Mouse (Mus musculus) myocyte (in vitro differentiated cells): ENCODE results near the gene 2310057M21Rik. TPM values are rescaled to one million over a fixed set of nuclear protein-coding genes. Genes with fewer than 3 reads are reported as not detected.

ENCODE experiments used
- H3K27me3 ChIP-seq: one replicate; pipeline ENCODE4 v1.6.1; 2011; ENCODE audit not compliant: control insufficient read depth, insufficient read depth, insufficient read length
- H3K36me3 ChIP-seq: one replicate; pipeline ENCODE4 v1.6.1; 2011; ENCODE audit not compliant: control insufficient read depth, insufficient read depth
- H3K4me2 ChIP-seq: one replicate; pipeline ENCODE4 v1.6.1; 2011; ENCODE audit warnings: low read depth, control low read depth
- H3K4me3 ChIP-seq: one replicate; pipeline ENCODE4 v1.5.1; 2011; ENCODE audit warnings: mild to moderate bottlenecking, control low read depth, moderate library complexity
- H3K79me2 ChIP-seq: one replicate; pipeline ENCODE4 v1.6.1; 2011; ENCODE audit not compliant: control insufficient read depth, insufficient read depth
- H3ac ChIP-seq: one replicate; pipeline ENCODE4 v1.6.1; 2011; ENCODE audit not compliant: control insufficient read depth, insufficient read length
- CEBPB ChIP-seq: IDR thresholded peaks from 2 replicates; pipeline ENCODE4 v1.6.1; 2011; ENCODE audit warnings: mild to moderate bottlenecking, moderate library complexity; ENCODE audit not compliant: poor library complexity, insufficient read depth, severe bottlenecking
- E2F4 ChIP-seq: IDR thresholded peaks from one replicate; pipeline ENCODE4 v1.6.1; 2011; ENCODE audit warnings: mild to moderate bottlenecking, control low read depth, moderate library complexity; ENCODE audit not compliant: insufficient read depth
- MAX ChIP-seq: IDR thresholded peaks from one replicate; pipeline ENCODE4 v1.6.1; 2011; ENCODE audit warnings: low read depth, mild to moderate bottlenecking, control low read depth
- MYOD1 ChIP-seq, 3 experiments: IDR thresholded peaks; one replicate each; pipeline ENCODE4 v1.6.1; 2011; ENCODE audit warnings: control low read depth in 2 of 3, low read depth in 2 of 3, mild to moderate bottlenecking in 2 of 3, moderate library complexity in 1 of 3; ENCODE audit not compliant: insufficient read length in 2 of 3, control insufficient read depth in 1 of 3
- MYOG ChIP-seq, 3 experiments: IDR thresholded peaks; one replicate each; pipeline ENCODE4 v1.6.1; 2011; ENCODE audit warnings: control low read depth in 2 of 3, low read depth in 2 of 3, mild to moderate bottlenecking in 2 of 3; ENCODE audit not compliant: insufficient read length in 2 of 3, control insufficient read depth in 1 of 3, insufficient read depth in 1 of 3
- POLR2A ChIP-seq: IDR thresholded peaks from one replicate; pipeline ENCODE4 v1.6.1; 2011; ENCODE audit warnings: low read depth, mild to moderate bottlenecking, control low read depth, moderate library complexity; ENCODE audit not compliant: insufficient read length
- POLR2AphosphoS2 ChIP-seq: IDR thresholded peaks from one replicate; pipeline ENCODE4 v1.6.1; 2011; ENCODE audit warnings: low read depth, control low read depth; ENCODE audit not compliant: insufficient read length
- REST ChIP-seq: IDR thresholded peaks from one replicate; pipeline ENCODE4 v1.6.1; 2011; ENCODE audit warnings: mild to moderate bottlenecking, control low read depth, moderate library complexity; ENCODE audit not compliant: insufficient read depth, insufficient read length
- SRF ChIP-seq: IDR thresholded peaks from one replicate; pipeline ENCODE4 v1.6.1; 2011; ENCODE audit warnings: low read depth; ENCODE audit not compliant: control insufficient read depth, insufficient read length
- TCF12 ChIP-seq: IDR thresholded peaks from one replicate; pipeline ENCODE4 v1.6.1; 2011; ENCODE audit warnings: mild to moderate bottlenecking, control low read depth; ENCODE audit not compliant: poor library complexity, insufficient read depth, severe bottlenecking
- TCF3 ChIP-seq: IDR thresholded peaks from one replicate; pipeline ENCODE4 v1.6.1; 2011; ENCODE audit warnings: low read depth, control low read depth; ENCODE audit not compliant: insufficient read length
- USF1 ChIP-seq: IDR thresholded peaks from one replicate; pipeline ENCODE4 v1.6.1; 2011; ENCODE audit warnings: low read depth, mild to moderate bottlenecking, control low read depth, moderate library complexity
- polyA plus RNA-seq: library from polyadenylated mRNA; unstranded; fragments of >200 nt; fragmentation: generic; extraction: Trizol; gene quantifications from one replicate; pipeline ENCODE4 v1.2.1, GENCODE M21; 2012; ENCODE audit warnings: missing spikeins

Gene 2310057M21Rik
- polyA plus RNA-seq, 1 experiment = 9.7 TPM

DNA sequence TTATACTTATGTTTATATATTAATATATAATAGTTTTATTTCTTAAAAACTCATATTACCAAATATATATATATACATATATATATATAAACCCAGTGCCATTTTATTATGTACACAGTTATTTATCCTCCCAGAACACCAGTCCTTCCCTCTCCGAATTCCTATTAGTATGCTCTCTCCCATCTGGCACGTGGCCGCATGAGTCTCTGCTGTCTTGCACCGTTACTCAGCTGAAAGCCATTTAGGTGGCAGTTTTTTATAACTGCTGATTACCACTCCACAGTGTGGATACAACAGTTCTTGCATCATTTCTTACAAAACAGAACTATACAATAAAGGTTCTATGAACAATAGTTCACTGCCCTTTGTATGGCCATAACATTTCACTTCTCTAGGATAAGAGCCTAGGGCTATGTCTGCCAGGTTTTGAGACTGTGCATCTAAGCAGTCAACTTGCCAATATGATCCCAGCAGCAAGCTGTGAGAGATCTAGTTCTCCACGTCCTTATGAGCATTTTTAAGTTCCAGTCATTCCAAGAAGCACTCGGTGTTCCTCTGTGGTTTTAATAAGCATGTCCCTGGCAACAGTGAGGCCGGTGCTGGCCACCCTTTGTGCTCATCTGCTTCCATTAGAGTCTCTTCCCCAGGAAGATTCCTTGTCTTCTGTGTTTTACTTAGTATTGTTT is 16.6 kb downstream of the 2310057M21Rik start:
- Histone ChIP-seq H3K36me3 (peaks cover 28% of the 10 kb centered on the region), H3K4me3 (no peak overlapping the region), H3ac (no peak overlapping the region), H3K79me2 (no peaks in the 10 kb centered on the region), H3K27me3 (no peaks in the 10 kb centered on the region), H3K4me2 (no peak overlapping the region)
- no peak for TF ChIP-seq USF1

DNA sequence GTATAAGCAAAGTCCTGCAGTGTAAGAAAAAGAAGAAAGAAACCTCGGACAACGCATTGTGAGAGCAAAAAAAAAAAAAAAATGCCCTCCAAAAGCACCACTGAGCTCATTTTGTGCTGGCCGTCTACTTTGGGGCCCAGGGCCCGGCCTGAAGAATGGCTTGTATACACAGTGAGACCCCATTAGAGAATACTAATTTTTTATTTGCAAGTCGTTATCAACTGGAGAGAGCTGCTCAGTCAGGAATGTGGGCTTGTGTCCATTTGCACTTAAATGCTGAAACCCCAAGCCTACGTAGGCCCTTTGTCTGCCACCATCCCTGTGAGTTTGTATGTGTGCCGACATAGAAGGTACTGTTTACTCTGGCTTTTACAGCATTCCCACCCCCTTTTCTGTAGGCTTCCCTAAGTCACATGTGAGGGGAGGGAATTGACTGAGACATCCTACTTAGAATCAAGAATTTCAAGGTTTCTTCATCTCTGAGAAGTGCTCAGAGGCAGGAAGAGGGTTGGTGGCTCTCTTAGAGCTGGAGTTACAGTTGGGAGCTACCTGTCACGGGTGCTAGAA is 25.0 kb downstream of the 2310057M21Rik start:
- TF ChIP-seq TCF3 (no peak), MAX (no peak), MYOG (IDR thresholded peaks at IDR 0.05; ENCODE audit: control insufficient read depth in 1 of 3, insufficient read depth in 1 of 3, insufficient read length in 2 of 3, low read depth in 2 of 3) (no peak), POLR2A (no peak), MYOD1 (IDR thresholded peaks at IDR 0.05; ENCODE audit: control insufficient read depth in 1 of 3, insufficient read length in 2 of 3, low read depth in 2 of 3) (no peak), E2F4 (no peak), CEBPB (no peak), SRF (no peak), TCF12 (no peak), POLR2AphosphoS2 (no peak), REST (no peak), USF1 (no peak)
- H3K36me3 ChIP-seq = peaks cover 10% of the 10 kb centered on the region

DNA sequence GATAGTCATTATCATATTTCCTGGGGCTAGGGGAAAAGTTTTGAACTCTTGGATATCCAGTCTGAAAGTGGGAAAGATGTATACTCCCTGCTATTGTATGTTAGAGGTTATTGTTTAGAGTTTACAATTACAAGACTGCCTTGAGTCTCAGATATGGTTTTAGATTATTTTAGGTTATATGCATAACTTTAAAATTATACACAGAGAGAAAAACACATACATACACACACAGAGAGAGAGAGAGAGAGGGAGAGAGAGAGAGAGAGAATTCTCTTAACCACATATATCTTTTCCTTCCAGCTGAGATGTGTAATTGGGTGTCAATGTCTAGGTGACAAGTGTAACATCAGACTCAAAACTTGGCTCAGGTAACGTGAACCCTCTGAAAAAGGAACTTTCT is 29.0 kb downstream of the 2310057M21Rik start, which contains the start of gene Fam24a:
TSS of gene Fam24a (plus strand) at position 301 of the 400 bp plus-strand sequence.
- TF ChIP-seq POLR2A (no peak), USF1 (no peak), MAX (no peak), TCF12 (no peak), MYOG (IDR thresholded peaks at IDR 0.05; ENCODE audit: control insufficient read depth in 1 of 3, insufficient read depth in 1 of 3, insufficient read length in 2 of 3, low read depth in 2 of 3) (no peak), CEBPB (no peak), SRF (no peak), E2F4 (no peak), MYOD1 (IDR thresholded peaks at IDR 0.05; ENCODE audit: control insufficient read depth in 1 of 3, insufficient read length in 2 of 3, low read depth in 2 of 3) (no peak), TCF3 (no peak), REST (no peak), POLR2AphosphoS2 (no peak)
- H3K27me3 ChIP-seq = no peaks in the 10 kb centered on the region
- no peaks in the 10 kb centered on the region for H3K79me2 ChIP-seq
- no peak within 1 kb of the TSS for H3K4me2 ChIP-seq
- no peak within 1 kb of the TSS for H3K4me3 ChIP-seq
- H3ac ChIP-seq = no peak within 1 kb of the TSS
- H3K36me3 ChIP-seq = no peaks in the 10 kb centered on the region

More for the DNA sequence above, 25.0 kb downstream of the 2310057M21Rik start:
- Histone ChIP-seq H3K79me2 (no peaks in the 10 kb centered on the region), H3K4me3 (no peak overlapping the region), H3K27me3 (no peaks in the 10 kb centered on the region), H3ac (no peak overlapping the region), H3K4me2 (no peak overlapping the region)

DNA sequence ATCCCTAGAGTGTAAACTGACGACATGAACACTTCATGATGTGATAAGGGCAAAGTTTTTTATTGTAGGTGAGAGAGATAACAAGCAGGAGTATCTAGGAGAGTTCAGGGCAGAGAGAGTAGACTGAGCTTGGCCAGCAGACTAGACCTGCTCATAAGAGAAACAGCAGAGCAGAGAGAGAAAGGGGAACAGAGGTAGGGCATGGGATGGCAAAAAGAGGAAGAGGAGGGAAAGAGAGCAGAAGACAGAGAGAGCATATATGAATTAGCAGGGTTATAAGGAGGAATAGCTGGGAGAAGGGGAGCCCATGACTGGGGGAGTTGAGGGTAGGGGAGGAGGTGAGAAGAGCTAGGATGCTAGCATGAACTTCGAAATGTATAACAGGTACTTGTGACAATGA is 30.9 kb downstream of the 2310057M21Rik start:
- no peaks in the 10 kb centered on the region for H3K36me3 ChIP-seq
- H3ac ChIP-seq = no peak overlapping the region
- H3K27me3 ChIP-seq = no peaks in the 10 kb centered on the region
- TF ChIP-seq TCF3 (no peak), USF1 (no peak), MAX (no peak), POLR2A (no peak), CEBPB (no peak)
- no peak overlapping the region for H3K4me3 ChIP-seq
- no peaks in the 10 kb centered on the region for H3K79me2 ChIP-seq
- H3K4me2 ChIP-seq = no peak overlapping the region

DNA sequence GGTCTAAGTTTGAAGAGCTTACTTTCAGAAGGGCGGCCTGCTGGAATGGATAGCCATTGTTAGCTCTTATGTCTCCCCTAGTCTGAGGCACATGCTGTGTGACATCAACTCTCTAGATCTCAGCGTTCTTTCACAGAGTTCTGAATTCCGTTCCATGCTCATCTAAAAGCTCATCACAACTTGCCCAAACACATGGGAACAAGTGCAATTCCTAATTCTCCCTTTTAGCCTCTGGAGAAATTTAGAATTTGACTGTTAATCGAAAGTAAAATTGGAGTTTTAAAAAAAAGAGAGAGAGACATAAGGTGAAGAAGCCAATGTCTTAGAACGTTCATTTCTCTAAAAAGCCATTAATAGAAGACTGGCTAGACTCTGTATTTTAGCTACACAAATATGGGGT is 33.1 kb downstream of the 2310057M21Rik start, which contains the start of gene Fam24b:
TSS of gene Fam24b (minus strand) at position 101 of the 400 bp plus-strand sequence.
- Histone ChIP-seq H3K36me3 (no peaks in the 10 kb centered on the region), H3ac (no peak within 1 kb of the TSS), H3K4me3 (no peak within 1 kb of the TSS), H3K79me2 (no peaks in the 10 kb centered on the region), H3K4me2 (no peak within 1 kb of the TSS), H3K27me3 (no peaks in the 10 kb centered on the region)
- no peak for TF ChIP-seq REST
- no peak for TF ChIP-seq SRF
- TF ChIP-seq POLR2AphosphoS2 = no peak
- TF ChIP-seq E2F4 = no peak
- no peak for TF ChIP-seq MYOG (IDR thresholded peaks at IDR 0.05; ENCODE audit: control insufficient read depth in 1 of 3, insufficient read depth in 1 of 3, insufficient read length in 2 of 3, low read depth in 2 of 3)
